14 mouse cellular contexts compared by ENCODE assay signal in genomic region chr1:74851001-74851775, GRCm38 (mm10). TPM values are rescaled to one million over a fixed set of nuclear protein-coding genes. Genes with fewer than 3 reads are reported as not detected.
DNase-seq lines count a peak whose midpoint lies in the region; ATAC-seq and TF ChIP-seq lines count a peak whose summit lies in the region.
"Had no signal": no experiment of that assay in that cellular context is flagged by ENCODE, and none has a peak within 500 bp of the region (broad histone marks: within the 10 kb centered on the region; RNA-seq: fewer than 3 reads in every experiment).

No protein-coding gene starts in this region.

- no peak for TF ChIP-seq CTCF in olfactory bulb, adult 2 months (IDR thresholded peaks at IDR 0.05; ENCODE audit: insufficient read depth, low read depth, low read length)

- DNase-seq in embryo, embryonic 10 days (ENCODE audit: low spot score) = peak; percentile 40
- DNase-seq in embryo, embryonic 9.5 days (ENCODE audit: extremely low spot score) = no peak
- peak; percentile 58 to 64 for DNase-seq in left cerebral cortex, postnatal 14 days (ENCODE audit: low spot score in 2 of 2)
- no peak for DNase-seq in left cerebral cortex, adult 11 months (ENCODE audit: low spot score)
- no peak for DNase-seq in cerebellum, adult 9-10 months
- DNase-seq in adipocyte (ENCODE audit: low spot score) = no peak
- DNase-seq: adrenal gland, adult 2 months; kidney, postnatal 36 days; lung, adult 2 months; thymus, postnatal 36 days had no signal

- H3K4me3 ChIP-seq in hindbrain, embryonic 13.5 days = no peak overlapping the region
- no peak overlapping the region for H3K4me3 ChIP-seq in olfactory bulb, adult 2 months (ENCODE audit: insufficient read depth, low read depth, low read length)
- H3K4me3 ChIP-seq: embryonic facial prominence, embryonic 12.5 days; limb, embryonic 12.5 days had no signal

- peak overlapping the region; percentile 55 for H3K9ac ChIP-seq in hindbrain, embryonic 13.5 days
- H3K9ac ChIP-seq: embryonic facial prominence, embryonic 12.5 days; limb, embryonic 12.5 days had no signal

- peak overlapping the region; percentile 60; the same call in 1 of the 2 replicates for H3K27ac ChIP-seq in hindbrain, embryonic 13.5 days
- H3K27ac ChIP-seq in olfactory bulb, adult 2 months (ENCODE audit: insufficient read depth, low read depth, low read length) = peak overlapping the region; percentile 95
- H3K27ac ChIP-seq: embryonic facial prominence, embryonic 12.5 days; limb, embryonic 12.5 days had no signal

- H3K4me2 ChIP-seq in hindbrain, embryonic 13.5 days = no peak overlapping the region
- H3K4me2 ChIP-seq: embryonic facial prominence, embryonic 12.5 days; limb, embryonic 12.5 days had no signal

- no peaks in the 10 kb centered on the region for H3K9me3 ChIP-seq in hindbrain, embryonic 13.5 days
- H3K9me3 ChIP-seq: embryonic facial prominence, embryonic 12.5 days; limb, embryonic 12.5 days had no signal

- no peaks in the 10 kb centered on the region for H3K36me3 ChIP-seq in hindbrain, embryonic 13.5 days
- H3K36me3 ChIP-seq: embryonic facial prominence, embryonic 12.5 days; limb, embryonic 12.5 days had no signal

- intact Hi-C loops in left cerebral cortex, postnatal 14 days (cut with DNase I) = loop anchor here (2.0 kb wide), 1 partner anchor 26 kb away; no protein-coding TSS in a partner anchor

- no peak for ATAC-seq in hindbrain, embryonic 13.5 days (ENCODE audit: low FRiP score)

- H3K4me1 ChIP-seq in hindbrain, embryonic 13.5 days (replicated peaks) = peaks cover 37% of the 10 kb centered on the region
- peaks cover 23% of the 10 kb centered on the region for H3K4me1 ChIP-seq in olfactory bulb, adult 2 months (ENCODE audit: control insufficient read depth, insufficient read depth, low read length)

- TF ChIP-seq POLR2A in olfactory bulb, adult 2 months (IDR thresholded peaks at IDR 0.05; ENCODE audit: insufficient read depth, low read depth, low read length) = no peak

- 0 out of 2 replicates have a peak, but pooled peaks cover 24% of the 10 kb centered on the region for H3K27me3 ChIP-seq in hindbrain, embryonic 13.5 days

- 7% methylated on average over 6 of the region's 6 CpGs for WGBS in hindbrain, embryonic 13.5 days
- WGBS in olfactory bulb, adult 2 months = 22% methylated on average over 6 of the region's 6 CpGs

RNA-seq across cellular contexts. Expression of gene Cdk5r2, which starts 3.5 kb away (rescaled TPM):
- 100 to 1,000 TPM; 566 to 585 TPM for total RNA-seq in left cerebral cortex, postnatal 14 days (2021)
- polyA plus RNA-seq in hindbrain, embryonic 13.5 days (2015; fragmentation: Nextera tagmentation; extraction: Ambion mirVana) = 6.1 and 6.5 TPM in 2 replicates
- polyA plus RNA-seq in olfactory bulb, adult 2 months (2012; ENCODE audit: insufficient read depth, insufficient read length, low replicate concordance, missing spikeins) = not detected in 2 replicates
- polyA plus RNA-seq: limb, embryonic 12.5 days had no signal

RNA-seq across cellular contexts. Expression of gene Fev, which starts 34.0 kb away (rescaled TPM):
- not detected for total RNA-seq in left cerebral cortex, postnatal 14 days (2021)
- polyA plus RNA-seq in hindbrain, embryonic 13.5 days (2015; fragmentation: Nextera tagmentation; extraction: Ambion mirVana) = 4.1 and 6.7 TPM in 2 replicates
- polyA plus RNA-seq in olfactory bulb, adult 2 months (2012; ENCODE audit: insufficient read depth, insufficient read length, low replicate concordance, missing spikeins) = not detected in 2 replicates
- polyA plus RNA-seq: lung, adult 2 months had no signal

RNA-seq across cellular contexts. Expression of gene Cryba2, which starts 41.8 kb away (rescaled TPM):
- total RNA-seq in left cerebral cortex, postnatal 14 days (2021) = under 1 TPM in 1 of 2 experiments, not detected in 1; 0.51 TPM
- 2.9 and 4.9 TPM in 2 replicates for polyA plus RNA-seq in hindbrain, embryonic 13.5 days (2015; fragmentation: Nextera tagmentation; extraction: Ambion mirVana)
- not detected in 2 replicates for polyA plus RNA-seq in olfactory bulb, adult 2 months (2012; ENCODE audit: insufficient read depth, insufficient read length, low replicate concordance, missing spikeins)
- polyA plus RNA-seq: limb, embryonic 12.5 days; lung, adult 2 months had no signal

RNA-seq across cellular contexts. Expression of gene Wnt10a, which starts 59.9 kb away (rescaled TPM):
- total RNA-seq in left cerebral cortex, postnatal 14 days (2021) = 1 to 10 TPM; 2.7 to 3.4 TPM
- polyA plus RNA-seq in hindbrain, embryonic 13.5 days (2015; fragmentation: Nextera tagmentation; extraction: Ambion mirVana) = 0.19 and 0.45 TPM in 2 replicates
- polyA plus RNA-seq in olfactory bulb, adult 2 months (2012; ENCODE audit: insufficient read depth, insufficient read length, low replicate concordance, missing spikeins) = not detected in 2 replicates

Comparison
In these comparisons a context has a peak if more than half of its experiments do, and no peak if none do; other contexts are left out.
1. DNase-seq: peak in embryo, embryonic 10 days (single experiment) and left cerebral cortex, postnatal 14 days (2 of 2); none in embryo, embryonic 9.5 days (single experiment), left cerebral cortex, adult 11 months (single experiment), cerebellum, adult 9-10 months (single experiment) and adipocyte (single experiment).